Mouse (Mus musculus): Measurements from ENCODE around the gene Msh4. TPM values are rescaled to one million over a fixed set of nuclear protein-coding genes. Genes with fewer than 3 reads are reported as not detected.

Msh4 gene
- total and polyA plus RNA-seq, 3 experiments: 0.14 to 0.42 (median 0.16) TPM

DNA sequence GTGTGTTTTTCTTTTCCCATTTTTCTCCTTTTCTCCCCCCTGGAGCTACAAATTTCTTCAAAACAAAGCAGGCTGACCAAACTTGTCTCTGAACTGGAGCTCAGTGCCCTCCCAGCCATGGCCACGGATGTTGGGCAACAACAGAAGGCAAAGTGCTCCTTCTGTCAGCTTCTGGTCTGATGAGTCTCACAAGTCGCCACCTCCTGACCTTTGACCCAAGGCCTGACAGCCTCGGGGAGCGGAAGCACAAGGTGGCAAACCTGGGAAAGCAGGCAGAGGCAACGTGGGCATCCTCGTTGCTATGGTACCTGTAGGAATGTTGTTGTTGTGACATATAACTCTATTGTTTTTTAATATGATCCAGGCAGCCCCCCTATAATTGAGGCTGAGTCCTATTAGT lies 79.3 kb downstream of the Msh4 start:
- H3K36me3 ChIP-seq (replicated peaks in 1 of 2; ENCODE audit: control insufficient read depth in 1 of 2, insufficient read depth in 1 of 2, low read length in 1 of 2): no peaks in the 10 kb centered on the region
- no peaks in the 10 kb centered on the region for H3K79me2 ChIP-seq (replicated peaks; ENCODE audit: control insufficient read depth, extremely low read depth, insufficient read depth, poor library complexity, severe bottlenecking)
- no peak overlapping the region for H3K9ac ChIP-seq (ENCODE audit: insufficient read depth, low read depth)
- H3K4me3 ChIP-seq (replicated peaks in 1 of 3; ENCODE audit: low read depth in 2 of 3, low read length in 2 of 3, poor library complexity in 1 of 3): no peak overlapping the region
- peaks cover 6 to 7% of the 10 kb centered on the region in 2 experiments for H3K4me1 ChIP-seq (ENCODE audit: control insufficient read depth in 1 of 2, insufficient read depth in 2 of 2)
- H3K4me2 ChIP-seq (ENCODE audit: insufficient read depth, low read depth, poor library complexity, severe bottlenecking): no peak overlapping the region
- in situ Hi-C loops (cut with MboI; ENCODE audit: low pct_ligation_motif_present, low pct_unique_long_range_greater_than_20kb, low sequenced_read_pairs): no loop called here
- no peaks in the 10 kb centered on the region for H3K27me3 ChIP-seq (replicated peaks)
- H3K9me3 ChIP-seq (replicated peaks; ENCODE audit: low read length): no peaks in the 10 kb centered on the region
- dilution Hi-C loops (cut with MboI; ENCODE audit: extremely low pct_ligation_motif_present, extremely low pct_unique_long_range_greater_than_20kb, low sequenced_read_pairs): no loop called here
- H3K27ac ChIP-seq (ENCODE audit: insufficient read depth, low read depth): no peak overlapping the region
- TF ChIP-seq KAT2A (IDR thresholded peaks at IDR 0.05; ENCODE audit: insufficient replicate concordance, low read length): no peak
- no peak for DNase-seq (ENCODE audit: extremely low read depth)

DNA sequence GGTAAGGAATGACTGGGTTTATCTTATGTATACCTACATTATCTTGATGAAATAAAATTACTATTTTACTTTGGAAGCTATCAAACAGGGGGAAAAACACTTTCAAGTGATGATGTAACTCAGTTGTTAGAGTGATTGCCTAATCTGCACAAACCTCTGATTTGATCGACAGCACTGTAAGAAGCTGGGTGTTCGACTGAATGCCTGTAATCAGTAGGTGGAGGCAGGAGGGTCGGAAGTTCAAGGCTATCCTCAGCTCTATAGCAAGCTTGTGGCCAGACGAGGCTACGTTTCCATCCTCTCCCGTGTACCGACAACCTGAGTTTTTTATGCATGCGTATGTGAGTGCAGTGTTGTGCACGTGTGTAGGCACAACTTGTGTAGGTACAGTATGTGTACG lies 80.7 kb downstream of the Msh4 start:
- Histone ChIP-seq H3K4me3 (replicated peaks in 1 of 3; ENCODE audit: low read depth in 2 of 3, low read length in 2 of 3, poor library complexity in 1 of 3) (no peak overlapping the region), H3K36me3 (replicated peaks in 1 of 2; ENCODE audit: control insufficient read depth in 1 of 2, insufficient read depth in 1 of 2, low read length in 1 of 2) (no peaks in the 10 kb centered on the region), H3K9ac (ENCODE audit: insufficient read depth, low read depth) (no peak overlapping the region), H3K27ac (ENCODE audit: insufficient read depth, low read depth) (no peak overlapping the region), H3K79me2 (replicated peaks; ENCODE audit: control insufficient read depth, extremely low read depth, insufficient read depth, poor library complexity, severe bottlenecking) (no peaks in the 10 kb centered on the region), H3K4me2 (ENCODE audit: insufficient read depth, low read depth, poor library complexity, severe bottlenecking) (no peak overlapping the region; the same call in 1 of the 2 replicates), H3K27me3 (replicated peaks) (no peaks in the 10 kb centered on the region), H3K4me1 (ENCODE audit: control insufficient read depth in 1 of 2, insufficient read depth in 2 of 2) (peaks cover 0 to 2% of the 10 kb centered on the region in 2 experiments; a peak in 1 of 4 replicates), H3K9me3 (replicated peaks; ENCODE audit: low read length) (no peaks in the 10 kb centered on the region)
- DNase-seq (ENCODE audit: extremely low read depth): no peak
- TF ChIP-seq TCF12 (IDR thresholded peaks at IDR 0.05; ENCODE audit: low read depth, low read length) (no peak), EP300 (IDR thresholded peaks at IDR 0.05; ENCODE audit: low read length) (no peak), ZMIZ1 (IDR thresholded peaks at IDR 0.05; ENCODE audit: low read depth, low read length) (no peak), NELFE (IDR thresholded peaks at IDR 0.05; ENCODE audit: low read depth, low read length) (no peak), CHD1 (IDR thresholded peaks at IDR 0.05; ENCODE audit: low read depth, low read length) (no peak), SIN3A (IDR thresholded peaks at IDR 0.05; ENCODE audit: low read length) (no peak), JUN (IDR thresholded peaks at IDR 0.05; ENCODE audit: insufficient read depth, low read depth, low read length) (no peak), E2F4 (IDR thresholded peaks at IDR 0.05; ENCODE audit: insufficient replicate concordance, low read depth, low read length) (no peak), ETS1 (conservative IDR thresholded peaks at IDR 0.05; ENCODE audit: low read depth, low read length) (no peak), JUND (conservative IDR thresholded peaks at IDR 0.05; ENCODE audit: low read depth, low read length) (no peak), KAT2A (IDR thresholded peaks at IDR 0.05; ENCODE audit: insufficient replicate concordance, low read length) (no peak), MAFK (IDR thresholded peaks at IDR 0.05; ENCODE audit: insufficient replicate concordance, low read length) (no peak), MXI1 (IDR thresholded peaks at IDR 0.05; ENCODE audit: low read depth, low read length) (no peak), CHD2 (IDR thresholded peaks at IDR 0.05; ENCODE audit: low read length) (no peak), ELF1 (IDR thresholded peaks at IDR 0.05; ENCODE audit: low read depth, low read length) (no peak), MAX (IDR thresholded peaks at IDR 0.05; ENCODE audit: low read length) (no peak), HCFC1 (IDR thresholded peaks at IDR 0.05; ENCODE audit: low read depth, low read length) (no peak), MAZ (IDR thresholded peaks at IDR 0.05; ENCODE audit: low read depth, low read length) (no peak), USF2 (conservative IDR thresholded peaks at IDR 0.05; ENCODE audit: low read depth, low read length) (no peak), MYC (IDR thresholded peaks at IDR 0.05; ENCODE audit: low read depth, low read length) (no peak)
- dilution Hi-C loops (cut with MboI; ENCODE audit: extremely low pct_ligation_motif_present, extremely low pct_unique_long_range_greater_than_20kb, low sequenced_read_pairs): no loop called here
- in situ Hi-C loops (cut with MboI; ENCODE audit: low pct_ligation_motif_present, low pct_unique_long_range_greater_than_20kb, low sequenced_read_pairs): no loop called here
